Mouse (Mus musculus) CD8-positive naive resting alpha-beta T cell, adult 2 months (primary cell): ENCODE measurements around the gene Sec23ip.
A peak's percentile ranks its signal among the peaks of the same experiment; 100 is the strongest.

ENCODE experiments used
- DNase-seq, 2 experiments: peaks; one replicate each; pipeline ENCODE4 v3.0.0; 2022; ENCODE audit warnings: low read depth in 2 of 2, low spot score in 2 of 2

Gene Sec23ip

DNA sequence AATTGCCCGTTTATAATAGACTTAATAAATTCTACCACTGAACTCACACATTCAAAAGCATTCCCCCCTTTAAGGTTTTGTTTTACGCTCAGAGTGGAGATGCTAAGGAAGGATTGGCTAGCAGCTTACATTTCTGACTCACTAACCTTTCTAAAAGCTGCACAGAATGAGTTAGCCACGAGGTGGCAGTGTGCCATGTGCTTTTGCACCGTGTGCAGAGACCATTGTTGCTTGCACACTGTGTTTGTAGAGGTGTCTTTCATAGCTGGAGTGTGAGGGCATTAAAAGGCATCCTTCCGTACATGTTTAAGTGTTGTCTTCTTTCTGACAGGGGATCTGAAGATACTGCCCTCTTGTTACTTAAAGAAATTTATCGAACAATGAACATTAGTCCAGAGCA lies 34.6 kb downstream of the Sec23ip start:
- peak in 1 of 2 experiments; percentile 7 for DNase-seq

DNA sequence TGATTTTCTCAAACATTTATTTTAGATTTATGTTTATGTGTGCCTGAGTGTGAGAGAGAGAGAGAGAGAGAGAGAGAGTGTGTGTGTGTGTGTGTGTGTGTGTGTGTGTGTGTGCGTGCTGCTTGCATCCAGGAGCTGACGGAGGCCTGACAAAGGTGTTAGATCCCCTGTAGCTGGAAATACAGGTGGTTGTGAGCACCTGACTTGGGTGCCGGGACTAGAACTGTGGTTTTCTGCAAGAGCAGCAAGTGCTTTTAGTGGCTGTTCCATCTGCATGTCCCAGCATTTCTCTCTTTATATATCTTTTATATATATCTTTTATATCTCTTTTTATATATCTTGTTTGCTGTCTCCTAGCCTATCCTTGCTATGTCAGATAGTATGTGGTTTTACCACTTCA lies 37.1 kb downstream of the Sec23ip start:
- DNase-seq = no peak

DNA sequence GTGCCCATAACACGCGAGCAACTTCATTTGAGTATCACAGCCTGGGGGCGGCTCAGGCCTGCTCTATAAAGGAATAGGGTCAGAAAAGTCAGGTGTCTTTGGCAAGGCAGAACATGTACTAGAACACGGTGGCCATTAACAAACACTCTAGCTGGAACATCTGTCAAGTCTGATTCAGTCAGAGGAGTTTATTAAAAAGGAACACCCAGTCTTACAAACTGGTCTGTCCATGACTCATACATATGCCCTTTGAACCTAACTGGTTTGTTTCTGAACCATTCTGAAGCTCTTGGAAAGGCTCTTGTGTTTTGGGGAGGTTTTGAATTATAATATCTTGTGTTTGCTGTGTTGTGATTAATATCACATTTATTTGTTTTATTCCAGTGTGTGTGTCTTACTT lies 45.3 kb downstream of the Sec23ip start:
- DNase-seq = no peak

DNA sequence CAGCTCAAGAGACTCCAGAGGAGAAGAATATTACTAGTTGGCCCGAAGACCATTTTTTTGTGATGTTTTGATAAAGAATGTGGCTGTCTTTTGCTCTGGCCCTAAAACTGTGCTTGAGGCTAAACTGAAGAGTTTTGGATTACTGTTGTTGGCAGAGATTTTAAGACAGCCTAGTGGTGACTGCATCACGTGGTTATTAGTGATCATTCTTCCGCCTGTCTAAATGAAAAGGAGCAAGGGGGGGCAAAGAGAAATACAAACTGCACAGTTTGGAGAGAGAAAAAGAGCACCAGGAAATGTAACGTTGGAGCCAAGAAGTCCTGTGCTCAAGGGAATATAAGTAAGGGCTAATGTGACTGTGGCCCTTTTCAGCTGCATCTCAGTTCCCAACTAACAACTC lies 48.7 kb downstream of the Sec23ip start:
- no peak for DNase-seq

DNA sequence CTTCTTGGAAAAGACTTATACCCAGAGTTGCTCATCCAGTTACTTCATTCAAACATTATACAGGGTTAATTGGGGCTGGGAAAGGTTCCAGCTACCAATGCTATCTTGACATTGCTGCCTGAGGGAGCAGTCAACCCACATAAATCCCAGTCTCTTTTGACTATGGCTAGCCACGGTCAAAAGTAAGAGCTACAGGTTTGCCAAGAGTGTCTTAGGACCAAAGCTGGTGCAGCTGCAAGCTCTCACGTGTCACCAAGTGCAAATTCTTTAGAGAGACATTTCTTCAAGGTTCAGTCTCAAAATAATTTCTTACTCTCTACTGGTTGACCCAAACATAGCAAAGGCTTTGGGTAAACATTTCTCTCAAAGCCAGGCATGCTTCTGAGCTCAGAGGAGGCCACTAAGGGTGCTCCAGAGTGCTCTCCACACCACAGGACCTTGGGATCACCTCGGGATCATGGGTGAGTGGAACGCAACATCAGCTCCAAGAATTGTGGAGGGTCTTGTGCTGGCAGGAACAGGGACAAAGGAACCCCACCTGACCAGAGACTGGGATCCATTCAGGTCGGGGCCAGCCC lies 80.3 kb downstream of the Sec23ip start:
- DNase-seq = no peak

DNA sequence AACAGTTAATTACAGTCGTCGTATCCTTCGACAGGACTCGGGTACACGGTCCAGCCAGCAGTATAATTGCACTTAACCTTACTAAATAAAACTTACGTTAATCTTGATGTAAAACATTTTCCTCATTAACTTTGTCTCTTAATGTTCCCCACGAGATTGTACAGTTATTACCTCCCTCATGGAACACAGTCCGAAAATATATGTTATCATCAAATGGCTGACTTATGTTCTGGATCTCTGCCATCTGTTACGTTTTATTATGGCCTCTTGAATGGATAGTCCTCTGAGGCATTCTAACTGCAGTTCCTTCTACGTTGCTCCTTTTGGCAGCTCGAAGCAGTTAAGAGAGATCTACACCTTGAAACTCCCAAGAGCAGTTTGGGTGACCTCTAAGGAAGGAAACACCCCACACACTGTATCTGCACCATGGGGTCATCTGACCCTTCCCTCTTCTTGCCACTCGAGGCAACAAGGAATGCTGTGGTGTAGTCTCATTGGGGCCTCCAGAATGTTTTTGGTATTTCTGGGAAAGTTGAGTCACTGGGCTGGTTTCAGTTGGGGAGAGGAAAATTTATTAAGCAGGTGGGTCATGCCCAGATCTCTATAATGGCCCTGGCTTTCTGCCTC lies 87.8 kb downstream of the Sec23ip start:
- no peak for DNase-seq

DNA sequence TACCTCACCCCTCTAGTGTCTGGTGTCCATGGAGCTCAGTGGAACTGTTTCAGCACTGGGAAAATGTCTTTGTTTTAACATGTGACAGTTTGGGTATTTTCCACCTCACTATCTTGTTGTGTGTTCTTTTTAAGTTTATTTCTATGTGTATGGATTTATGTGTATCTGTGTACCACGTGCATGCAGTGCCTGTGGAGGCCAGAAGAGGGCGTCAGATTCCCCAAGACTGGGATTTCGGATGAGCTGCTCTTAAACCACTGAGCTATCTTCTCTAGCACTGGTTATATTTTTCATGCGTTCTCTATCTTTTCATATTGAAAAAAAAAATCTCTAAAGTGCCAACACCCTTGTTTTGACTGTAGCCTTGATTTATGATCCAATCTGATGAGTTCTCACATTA lies 88.5 kb downstream of the Sec23ip start:
- no peak for DNase-seq
